Mouse (Mus musculus): ENCODE data around the gene Gm128. TPM values are rescaled to one million over a fixed set of nuclear protein-coding genes. Genes with fewer than 3 reads are reported as not detected.

Gene Gm128
- polyA plus RNA-seq, 1 experiment from 2014 or later: 0.16 TPM

DNA sequence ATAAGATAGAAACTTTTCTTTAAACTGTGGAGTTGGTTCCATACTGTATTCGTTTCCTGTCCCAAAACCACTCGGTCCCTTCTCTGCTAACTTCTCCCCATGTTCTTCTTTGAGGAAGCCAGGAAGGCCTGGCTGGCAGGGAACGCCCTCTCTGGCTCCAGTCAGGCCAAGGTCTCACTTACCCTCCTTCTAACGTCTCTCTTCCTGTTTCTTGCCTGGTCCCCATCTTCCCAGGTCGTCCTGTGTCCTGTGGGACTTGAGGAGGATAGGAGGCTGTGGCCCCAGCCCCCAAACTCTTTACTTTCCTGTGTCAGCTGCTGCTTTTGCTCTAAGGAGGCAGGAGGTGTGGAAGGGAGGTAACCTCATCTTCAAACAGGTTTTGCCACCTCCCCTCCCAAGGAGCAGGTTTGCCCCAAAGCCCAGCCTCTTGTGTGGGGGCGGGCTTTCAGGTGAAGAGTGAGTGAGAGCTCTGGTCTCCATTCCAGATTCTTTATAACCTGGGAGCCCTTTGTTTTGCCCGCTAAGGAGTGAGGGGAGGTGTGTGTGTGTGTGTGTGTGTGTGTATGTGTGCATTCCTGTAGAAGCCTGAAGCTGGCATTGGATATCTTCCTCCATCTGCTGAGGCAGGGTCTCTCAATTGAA lies 9.5 kb upstream of the Gm128 start, which contains the start of gene Bnipl:
Gene Bnipl (minus strand): TSS at position 411 of the 642 bp plus-strand sequence.
- H3K4me2 ChIP-seq (replicated peaks): no peak within 1 kb of the TSS
- H3K4me1 ChIP-seq (replicated peaks; ENCODE audit: control insufficient read depth, insufficient read depth, low read length): no peaks in the 10 kb centered on the region
- no peaks in the 10 kb centered on the region for H3K27me3 ChIP-seq (ENCODE audit: control insufficient read depth, insufficient read depth, low read length)
- no peaks in the 10 kb centered on the region for H3K9me3 ChIP-seq (ENCODE audit: control insufficient read depth, low read length)
- H3K36me3 ChIP-seq (replicated peaks; ENCODE audit: control insufficient read depth, insufficient read depth): peaks cover 39% of the 10 kb centered on the region
- ATAC-seq (ENCODE audit: low FRiP score) (no peak), DNase-seq (ENCODE audit: low spot score) (no peak)
- H3K9ac ChIP-seq: no peak within 1 kb of the TSS
- 65% methylated on average over 7 of the region's 7 CpGs for WGBS
- H3K4me3 ChIP-seq (replicated peaks; ENCODE audit: low read length): no peak within 1 kb of the TSS
- no peak within 1 kb of the TSS for H3K27ac ChIP-seq

DNA sequence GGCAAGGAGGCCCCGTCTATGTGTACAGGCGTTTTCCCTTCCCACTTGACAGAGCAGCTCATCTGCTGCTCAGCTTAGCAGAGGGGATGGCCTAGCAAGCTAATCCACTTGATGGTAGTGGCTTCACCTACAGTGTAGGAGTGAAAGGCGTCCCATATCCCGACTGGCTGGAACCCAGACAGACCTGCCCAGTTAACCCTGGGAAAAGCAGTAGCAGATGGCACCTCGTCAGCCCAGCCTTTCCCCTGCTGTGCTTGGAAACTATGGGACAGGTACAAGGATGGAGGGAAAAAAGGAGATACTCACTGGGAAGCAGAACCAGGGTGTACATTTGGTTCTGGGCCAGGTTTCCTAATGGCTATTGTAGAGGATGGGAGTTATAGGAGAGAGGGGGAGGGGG lies 9.0 kb upstream of the Gm128 start:
- ATAC-seq (ENCODE audit: low FRiP score) (no peak), DNase-seq (ENCODE audit: low spot score) (no peak)
- no peaks in the 10 kb centered on the region for H3K27me3 ChIP-seq (ENCODE audit: control insufficient read depth, insufficient read depth, low read length)
- 82% methylated on average over 5 of the region's 5 CpGs for WGBS
- H3K36me3 ChIP-seq (replicated peaks; ENCODE audit: control insufficient read depth, insufficient read depth): peaks cover 33% of the 10 kb centered on the region
- H3K27ac ChIP-seq: no peak overlapping the region
- no peak overlapping the region for H3K4me3 ChIP-seq (replicated peaks; ENCODE audit: low read length)
- H3K4me1 ChIP-seq (replicated peaks; ENCODE audit: control insufficient read depth, insufficient read depth, low read length): no peaks in the 10 kb centered on the region
- H3K9me3 ChIP-seq (ENCODE audit: control insufficient read depth, low read length): no peaks in the 10 kb centered on the region
- H3K4me2 ChIP-seq (replicated peaks): no peak overlapping the region
- H3K9ac ChIP-seq: no peak overlapping the region

GRCm38 (mm10) chr3:95247660-95248336 lies 6.4 kb upstream of the Gm128 start:
- H3K27me3 ChIP-seq (ENCODE audit: control insufficient read depth, insufficient read depth, low read length): no peaks in the 10 kb centered on the region
- H3K27ac ChIP-seq: no peak overlapping the region
- H3K4me2 ChIP-seq (replicated peaks): no peak overlapping the region
- DNase-seq (ENCODE audit: low spot score) (no peak), ATAC-seq (ENCODE audit: low FRiP score) (no peak)
- peaks cover 14% of the 10 kb centered on the region for H3K36me3 ChIP-seq (replicated peaks; ENCODE audit: control insufficient read depth, insufficient read depth)
- no peaks in the 10 kb centered on the region for H3K4me1 ChIP-seq (replicated peaks; ENCODE audit: control insufficient read depth, insufficient read depth, low read length)
- no peak overlapping the region for H3K4me3 ChIP-seq (replicated peaks; ENCODE audit: low read length)
- H3K9ac ChIP-seq: no peak overlapping the region
- 79% methylated on average over 1 of the region's 1 CpGs for WGBS
- no peaks in the 10 kb centered on the region for H3K9me3 ChIP-seq (ENCODE audit: control insufficient read depth, low read length)

DNA sequence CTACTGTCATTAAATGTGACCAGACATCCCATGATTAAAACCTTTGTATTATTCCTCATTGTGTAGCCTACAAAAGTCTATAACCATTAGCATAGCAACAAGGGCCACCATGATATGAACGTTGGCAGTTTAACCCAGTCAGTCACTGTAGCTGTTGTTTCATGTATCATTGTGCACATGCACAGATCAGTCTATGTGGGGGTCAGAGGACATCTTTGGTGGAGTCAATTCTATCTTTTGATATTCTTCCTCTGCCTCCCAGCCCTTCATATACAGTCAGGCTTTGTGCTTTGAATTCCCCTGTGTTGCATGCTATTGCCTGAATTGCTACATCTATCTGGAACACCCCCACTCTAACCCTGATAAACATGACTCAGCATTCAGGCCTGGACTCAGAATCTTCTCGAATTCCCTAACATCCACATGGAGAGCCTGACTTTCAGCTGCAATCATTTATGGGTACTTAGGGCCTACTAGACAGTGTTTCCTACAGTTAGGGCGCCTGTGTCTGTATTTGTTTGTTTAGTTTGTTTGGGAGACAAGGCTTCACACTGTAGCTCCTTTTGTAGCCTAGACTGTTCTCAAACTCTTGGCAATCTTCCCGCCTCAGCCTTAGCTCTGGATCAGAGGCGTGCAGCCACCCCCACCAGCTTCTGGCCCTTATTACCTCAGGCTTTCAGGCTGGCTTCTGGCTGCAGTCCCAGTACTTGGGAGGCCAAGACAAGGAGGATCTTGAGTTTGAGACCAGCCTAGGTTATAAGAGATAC lies 5.2 kb upstream of the Gm128 start:
- no peak for ATAC-seq (ENCODE audit: low FRiP score)
- H3K4me2 ChIP-seq (replicated peaks): no peak overlapping the region

GRCm38 (mm10) chr3:95243086-95243485 lies 1.7 kb upstream of the Gm128 start:
- no peak for ATAC-seq (ENCODE audit: low FRiP score)
- peaks cover 14% of the 10 kb centered on the region for H3K36me3 ChIP-seq (replicated peaks; ENCODE audit: control insufficient read depth, insufficient read depth)
- H3K9me3 ChIP-seq (ENCODE audit: control insufficient read depth, low read length): no peaks in the 10 kb centered on the region
- no peak overlapping the region for H3K4me2 ChIP-seq (replicated peaks)
- H3K27ac ChIP-seq: no peak overlapping the region
- 84% methylated on average over 2 of the region's 2 CpGs for WGBS
- H3K4me3 ChIP-seq (replicated peaks; ENCODE audit: low read length): no peak overlapping the region
- no peak for DNase-seq (ENCODE audit: low spot score)
- H3K9ac ChIP-seq: no peak overlapping the region
- H3K27me3 ChIP-seq (ENCODE audit: control insufficient read depth, insufficient read depth, low read length): no peaks in the 10 kb centered on the region
- H3K4me1 ChIP-seq (replicated peaks; ENCODE audit: control insufficient read depth, insufficient read depth, low read length): no peaks in the 10 kb centered on the region

More for the DNA sequence above, 5.2 kb upstream of the Gm128 start:
- Histone ChIP-seq H3K27ac (no peak overlapping the region), H3K27me3 (ENCODE audit: control insufficient read depth, insufficient read depth, low read length) (no peaks in the 10 kb centered on the region), H3K4me1 (replicated peaks; ENCODE audit: control insufficient read depth, insufficient read depth, low read length) (no peaks in the 10 kb centered on the region), H3K36me3 (replicated peaks; ENCODE audit: control insufficient read depth, insufficient read depth) (peaks cover 5% of the 10 kb centered on the region; the same call in 1 of the 2 replicates), H3K9ac (no peak overlapping the region), H3K9me3 (ENCODE audit: control insufficient read depth, low read length) (no peaks in the 10 kb centered on the region), H3K4me3 (replicated peaks; ENCODE audit: low read length) (no peak overlapping the region)
- DNase-seq (ENCODE audit: low spot score): no peak
- 87% methylated on average over 5 of the region's 5 CpGs for WGBS

GRCm38 (mm10) chr3:95240900-95241299 lies 498 bp downstream of the Gm128 start:
- Histone ChIP-seq H3K36me3 (replicated peaks; ENCODE audit: control insufficient read depth, insufficient read depth) (peaks cover 36% of the 10 kb centered on the region), H3K27me3 (ENCODE audit: control insufficient read depth, insufficient read depth, low read length) (no peaks in the 10 kb centered on the region), H3K9ac (no peak overlapping the region), H3K27ac (no peak overlapping the region), H3K4me1 (replicated peaks; ENCODE audit: control insufficient read depth, insufficient read depth, low read length) (no peaks in the 10 kb centered on the region), H3K4me3 (replicated peaks; ENCODE audit: low read length) (no peak overlapping the region), H3K9me3 (ENCODE audit: control insufficient read depth, low read length) (no peaks in the 10 kb centered on the region), H3K4me2 (replicated peaks) (no peak overlapping the region)
- DNase-seq (ENCODE audit: low spot score) (no peak), ATAC-seq (ENCODE audit: low FRiP score) (no peak)
- WGBS: 42% methylated on average over 15 of the region's 17 CpGs

GRCm38 (mm10) chr3:95239971-95240370 lies 1.4 kb downstream of the Gm128 start:
- Histone ChIP-seq H3K36me3 (replicated peaks; ENCODE audit: control insufficient read depth, insufficient read depth) (peaks cover 42% of the 10 kb centered on the region), H3K4me1 (replicated peaks; ENCODE audit: control insufficient read depth, insufficient read depth, low read length) (no peaks in the 10 kb centered on the region), H3K27me3 (ENCODE audit: control insufficient read depth, insufficient read depth, low read length) (no peaks in the 10 kb centered on the region), H3K27ac (no peak overlapping the region), H3K4me3 (replicated peaks; ENCODE audit: low read length) (no peak overlapping the region), H3K4me2 (replicated peaks) (no peak overlapping the region), H3K9ac (no peak overlapping the region), H3K9me3 (ENCODE audit: control insufficient read depth, low read length) (no peaks in the 10 kb centered on the region)
- WGBS: 89% methylated on average over 12 of the region's 12 CpGs
- ATAC-seq (ENCODE audit: low FRiP score): no peak
- no peak for DNase-seq (ENCODE audit: low spot score)

GRCm38 (mm10) chr3:95239022-95239421 lies 2.4 kb downstream of the Gm128 start:
- Histone ChIP-seq H3K36me3 (replicated peaks; ENCODE audit: control insufficient read depth, insufficient read depth) (peaks cover 50% of the 10 kb centered on the region), H3K27me3 (ENCODE audit: control insufficient read depth, insufficient read depth, low read length) (no peaks in the 10 kb centered on the region), H3K9ac (no peak overlapping the region), H3K4me1 (replicated peaks; ENCODE audit: control insufficient read depth, insufficient read depth, low read length) (no peaks in the 10 kb centered on the region), H3K27ac (no peak overlapping the region), H3K9me3 (ENCODE audit: control insufficient read depth, low read length) (no peaks in the 10 kb centered on the region), H3K4me2 (replicated peaks) (no peak overlapping the region), H3K4me3 (replicated peaks; ENCODE audit: low read length) (no peak overlapping the region)
- DNase-seq (ENCODE audit: low spot score) (no peak), ATAC-seq (ENCODE audit: low FRiP score) (no peak)
- WGBS: 92% methylated on average over 6 of the region's 6 CpGs

- WGBS: 91% methylated on average over 8 of the region's 8 CpGs
- no peaks in the 10 kb centered on the region for H3K9me3 ChIP-seq (ENCODE audit: control insufficient read depth, low read length)
- peaks cover 64% of the 10 kb centered on the region for H3K36me3 ChIP-seq (replicated peaks; ENCODE audit: control insufficient read depth, insufficient read depth)
- H3K9ac ChIP-seq: no peak overlapping the region
- no peak overlapping the region for H3K4me2 ChIP-seq (replicated peaks)
- ATAC-seq (ENCODE audit: low FRiP score): no peak
- no peak for DNase-seq (ENCODE audit: low spot score)
- no peak overlapping the region for H3K27ac ChIP-seq
- H3K4me3 ChIP-seq (replicated peaks; ENCODE audit: low read length): no peak overlapping the region
- H3K4me1 ChIP-seq (replicated peaks; ENCODE audit: control insufficient read depth, insufficient read depth, low read length): no peaks in the 10 kb centered on the region
- no peaks in the 10 kb centered on the region for H3K27me3 ChIP-seq (ENCODE audit: control insufficient read depth, insufficient read depth, low read length)
Measured at GRCm38 (mm10) chr3:95237541-95238099, 3.8 kb downstream of the Gm128 start.

All from hindbrain, embryonic 14.5 days (tissue).